Mouse (Mus musculus) hindbrain, embryonic 16.5 days (tissue): Measurements from ENCODE around the gene Gm28053. TPM values are rescaled to one million over a fixed set of nuclear protein-coding genes. Genes with fewer than 3 reads are reported as not detected.

Experiments used
- ATAC-seq: fragments of 200-750 bp; cut with Nextera tagmentation; 2 replicates; pipeline ENCODE4 v1.8.0; 2017; ENCODE audit warnings: moderate TSS enrichment, moderate library complexity
- H3K27ac ChIP-seq: fragments of 300-500 bp; sonication (generic); 2 replicates; pipeline ENCODE4 v1.5.1; 2014; ENCODE audit warnings: low read depth, mild to moderate bottlenecking, control low read depth, low read length, moderate library complexity
- H3K27me3 ChIP-seq: fragments of 300-500 bp; sonication (generic); replicated peaks from 2 replicates; pipeline ENCODE4 v1.6.1; 2014; ENCODE audit warnings: low read length; ENCODE audit not compliant: control insufficient read depth, insufficient read depth
- H3K36me3 ChIP-seq: fragments of 300-500 bp; sonication (generic); 2 replicates; pipeline ENCODE4 v1.6.1; 2014; ENCODE audit warnings: mild to moderate bottlenecking, low read length, moderate library complexity, mixed read lengths; ENCODE audit not compliant: control insufficient read depth, insufficient read depth
- H3K4me1 ChIP-seq: fragments of 300-500 bp; sonication (generic); 2 replicates; pipeline ENCODE4 v1.6.1; 2014; ENCODE audit warnings: low read depth, low read length; ENCODE audit not compliant: control insufficient read depth, insufficient read depth
- H3K4me2 ChIP-seq: fragments of 300-500 bp; sonication (generic); 2 replicates; pipeline ENCODE4 v1.6.1; 2014; ENCODE audit warnings: mild to moderate bottlenecking, low read length, control low read depth, moderate library complexity
- H3K4me3 ChIP-seq: fragments of 300-500 bp; sonication (generic); 2 replicates; pipeline ENCODE4 v1.5.1; 2014; ENCODE audit warnings: mild to moderate bottlenecking, low read length, control low read depth, moderate library complexity
- H3K9ac ChIP-seq: fragments of 300-500 bp; sonication (generic); 2 replicates; pipeline ENCODE4 v1.6.1; 2014; ENCODE audit warnings: low read depth, mild to moderate bottlenecking, control low read depth, low read length, moderate library complexity
- H3K9me3 ChIP-seq: fragments of 300-500 bp; sonication (generic); 2 replicates; pipeline ENCODE4 v1.6.1; 2014; ENCODE audit warnings: mild to moderate bottlenecking, low read length, moderate library complexity; ENCODE audit not compliant: control insufficient read depth
- WGBS: fragments of 180-500 bp; shearing (Covaris S2); extraction: QIAGEN DNeasy Blood & Tissue Kit; methylation state at CpG from one replicate; pipeline ENCODE4 v1.1.7; 2014; 5-methylcytosine and 5-hydroxymethylcytosine counted together
- polyA plus RNA-seq: library from polyadenylated mRNA; unstranded; fragments of >200 nt; fragmentation: Nextera tagmentation; extraction: Ambion mirVana; gene quantifications from 2 replicates; pipeline ENCODE4 v1.2.1, GENCODE M21; 2015

The Gm28053 gene
- polyA plus RNA-seq, 1 experiment from 2014 or later: 1.4 TPM

DNA sequence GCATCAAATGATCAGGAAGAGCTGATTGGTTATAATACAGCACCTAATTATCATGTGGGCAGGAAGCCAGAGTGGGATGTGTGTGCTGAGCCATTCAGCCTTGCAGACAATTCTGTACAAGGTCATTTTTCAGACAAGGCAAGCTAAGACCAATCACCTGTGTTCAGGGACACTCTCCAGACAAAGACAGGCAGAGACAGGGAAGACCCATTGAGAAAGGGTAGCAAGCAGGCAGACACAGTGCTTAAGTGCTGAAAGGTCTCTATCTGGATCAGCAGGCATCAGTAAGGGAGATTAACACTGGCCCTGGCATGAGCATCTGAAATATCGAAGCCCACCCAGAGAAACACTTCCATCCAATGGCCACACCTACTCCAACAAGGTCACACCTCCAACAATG is 66.0 kb downstream of the Gm28053 start:
- Histone ChIP-seq H3K4me3 (no peak overlapping the region), H3K9me3 (no peaks in the 10 kb centered on the region; the same call in 1 of the 2 replicates), H3K36me3 (no peaks in the 10 kb centered on the region), H3K27me3 (no peaks in the 10 kb centered on the region), H3K4me2 (no peak overlapping the region), H3K27ac (no peak overlapping the region), H3K4me1 (no peaks in the 10 kb centered on the region), H3K9ac (no peak overlapping the region)
- 86% methylated on average over 1 of the region's 1 CpGs for WGBS
- no peak for ATAC-seq

DNA sequence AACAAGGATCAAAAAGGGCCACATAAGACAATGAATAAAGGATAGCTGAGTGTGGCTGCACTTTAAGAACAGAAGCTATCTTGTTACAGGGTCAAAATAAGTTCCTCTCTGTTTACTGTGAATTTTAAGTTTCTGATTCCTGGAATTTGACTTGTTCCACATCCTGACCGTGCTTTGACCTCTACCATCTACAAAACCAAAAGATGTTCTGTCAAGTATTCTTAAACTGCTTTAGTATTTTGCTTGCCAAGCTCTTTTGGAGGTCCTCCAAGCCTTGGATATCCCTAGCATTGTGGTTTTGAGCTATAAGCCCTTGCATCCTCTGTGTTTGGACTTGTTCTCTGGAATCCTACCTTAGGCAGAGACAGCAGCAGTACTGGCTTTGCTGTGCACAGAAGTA is 66.8 kb downstream of the Gm28053 start:
- H3K9ac ChIP-seq: no peak overlapping the region
- no peak for ATAC-seq
- H3K4me2 ChIP-seq: no peak overlapping the region
- H3K27ac ChIP-seq: no peak overlapping the region
- H3K4me1 ChIP-seq: no peaks in the 10 kb centered on the region
- no peaks in the 10 kb centered on the region for H3K27me3 ChIP-seq
- 74% methylated on average over 1 of the region's 1 CpGs for WGBS
- no peaks in the 10 kb centered on the region for H3K36me3 ChIP-seq
- no peaks in the 10 kb centered on the region for H3K9me3 ChIP-seq
- no peak overlapping the region for H3K4me3 ChIP-seq

DNA sequence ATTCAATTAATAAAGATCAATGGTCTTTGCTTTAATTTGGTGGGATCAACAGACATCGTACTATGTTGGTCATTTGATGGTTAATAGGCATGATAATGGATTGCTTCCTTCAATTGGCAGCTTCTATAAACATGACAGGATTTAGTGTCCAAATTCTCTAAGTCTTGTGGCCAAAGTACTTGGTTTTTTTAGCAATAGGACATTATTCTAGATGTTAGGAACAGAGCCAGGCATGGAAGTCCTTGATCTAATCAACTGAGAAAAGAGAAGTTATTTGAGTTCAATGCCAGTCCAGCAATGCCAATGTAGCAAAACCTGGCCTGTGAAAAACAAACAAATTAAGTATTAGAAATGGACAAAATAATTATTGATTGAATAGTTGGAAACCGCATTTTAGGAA is 67.2 kb downstream of the Gm28053 start:
- 74% methylated on average over 2 of the region's 2 CpGs for WGBS
- no peak overlapping the region for H3K4me3 ChIP-seq

DNA sequence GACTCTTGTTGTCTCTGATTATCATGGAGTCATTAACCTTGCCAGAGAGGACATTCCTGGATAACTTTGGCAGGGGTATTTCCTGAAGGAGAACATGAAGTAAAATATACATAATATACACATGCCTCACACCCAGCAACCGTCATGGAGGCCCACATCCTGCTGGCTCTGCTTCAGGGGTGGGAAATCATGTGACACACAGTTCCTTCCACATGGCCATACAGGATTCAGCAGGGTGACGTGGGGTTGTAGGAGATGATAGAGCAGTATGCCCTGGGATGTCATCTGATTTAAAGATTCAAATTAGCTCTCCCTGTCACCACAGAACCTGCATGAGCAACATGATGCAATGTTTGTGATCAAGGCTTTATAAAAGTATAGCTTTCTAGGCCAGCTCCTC is 69.5 kb downstream of the Gm28053 start:
- ATAC-seq: no peak
- Histone ChIP-seq H3K9me3 (no peaks in the 10 kb centered on the region), H3K4me1 (no peaks in the 10 kb centered on the region), H3K36me3 (no peaks in the 10 kb centered on the region), H3K4me3 (no peak overlapping the region), H3K27me3 (no peaks in the 10 kb centered on the region), H3K9ac (no peak overlapping the region), H3K27ac (no peak overlapping the region), H3K4me2 (no peak overlapping the region)
- 90% methylated on average over 2 of the region's 2 CpGs for WGBS

More for the DNA sequence above, 67.2 kb downstream of the Gm28053 start:
- no peaks in the 10 kb centered on the region for H3K36me3 ChIP-seq
- H3K9me3 ChIP-seq: no peaks in the 10 kb centered on the region
- no peaks in the 10 kb centered on the region for H3K27me3 ChIP-seq
- no peak for ATAC-seq
- no peak overlapping the region for H3K27ac ChIP-seq
- H3K4me2 ChIP-seq: no peak overlapping the region
- H3K9ac ChIP-seq: no peak overlapping the region
- no peaks in the 10 kb centered on the region for H3K4me1 ChIP-seq

DNA sequence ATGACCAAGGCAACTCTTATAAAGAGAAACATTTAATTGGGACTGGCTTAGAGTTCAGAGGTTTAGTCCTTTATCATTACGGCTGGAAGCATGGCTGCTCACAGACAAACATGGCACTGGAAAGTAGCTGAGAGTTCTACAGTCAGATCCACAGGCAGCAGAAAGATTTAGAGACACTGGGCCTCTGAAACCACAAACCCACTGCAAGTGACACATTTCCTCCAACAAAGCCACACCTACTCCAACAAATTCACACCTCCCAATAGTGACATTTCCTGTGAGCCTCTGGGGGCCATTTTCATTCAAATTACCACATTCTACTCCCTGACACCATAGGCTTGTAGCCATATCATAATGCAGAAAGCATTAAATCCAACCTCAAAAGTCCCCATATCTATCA is 83.5 kb downstream of the Gm28053 start:
- no peak overlapping the region for H3K27ac ChIP-seq
- H3K4me1 ChIP-seq: no peaks in the 10 kb centered on the region
- H3K9ac ChIP-seq: no peak overlapping the region
- H3K4me2 ChIP-seq: no peak overlapping the region
- no peaks in the 10 kb centered on the region for H3K9me3 ChIP-seq
- H3K36me3 ChIP-seq: no peaks in the 10 kb centered on the region
- no peaks in the 10 kb centered on the region for H3K27me3 ChIP-seq
- no peak overlapping the region for H3K4me3 ChIP-seq
- no peak for ATAC-seq
- 92% methylated on average over 1 of the region's 1 CpGs for WGBS

Other genes starting within 250 kb of the Gm28053 start
- 358 and 389 TPM in 2 replicates for gene Atp6v0e2, start 181.0 kb upstream of the Gm28053 start, polyA plus RNA-seq
- gene Lrrc61, start 163.8 kb upstream of the Gm28053 start, polyA plus RNA-seq: 20.7 and 29.5 TPM in 2 replicates
- 7.8 and 8.2 TPM in 2 replicates for gene Rarres2, start 145.8 kb upstream of the Gm28053 start, polyA plus RNA-seq
- not detected in 2 replicates for gene Gm45021, start 129.0 kb upstream of the Gm28053 start, polyA plus RNA-seq
- gene Repin1, start 124.7 kb upstream of the Gm28053 start, polyA plus RNA-seq: 41.9 and 45.6 TPM in 2 replicates
- gene Gm44965, start 124.7 kb upstream of the Gm28053 start, polyA plus RNA-seq: 0.87 TPM in 1 of 2 replicates, not detected in the other
- 11.4 and 13.8 TPM in 2 replicates for gene Zfp775, start 116.5 kb upstream of the Gm28053 start, polyA plus RNA-seq
- gene AI854703, start 91.8 kb upstream of the Gm28053 start, polyA plus RNA-seq: 31.7 and 34.3 TPM in 2 replicates
- 0.59 and 0.71 TPM in 2 replicates for gene Gimap8, start 71.4 kb upstream of the Gm28053 start, polyA plus RNA-seq
- gene Gimap9, start 42.5 kb upstream of the Gm28053 start, polyA plus RNA-seq: 1.8 and 2.3 TPM in 2 replicates
- gene Gimap4, start 34.1 kb upstream of the Gm28053 start, polyA plus RNA-seq: 1.3 and 2.3 TPM in 2 replicates
- gene Gimap6, start 10.4 kb upstream of the Gm28053 start, polyA plus RNA-seq: 7.5 and 8.1 TPM in 2 replicates
- not detected in 2 replicates for gene Gimap7, start within 50 bp of the Gm28053 start, polyA plus RNA-seq
- 4.8 and 5.7 TPM in 2 replicates for gene Gimap1, start 20.4 kb downstream of the Gm28053 start, polyA plus RNA-seq
- 1.5 and 1.8 TPM in 2 replicates for gene Gimap5, start 27.6 kb downstream of the Gm28053 start, polyA plus RNA-seq
- not detected in 2 replicates for gene Gimap3, start 52.2 kb downstream of the Gm28053 start, polyA plus RNA-seq
- gene Tmem176a, start 122.3 kb downstream of the Gm28053 start, polyA plus RNA-seq: 28.1 and 30.8 TPM in 2 replicates
- gene Tmem176b, start 122.9 kb downstream of the Gm28053 start, polyA plus RNA-seq: 140 and 143 TPM in 2 replicates
- not detected in 2 replicates for gene Aoc1, start 154.3 kb downstream of the Gm28053 start, polyA plus RNA-seq
- gene 1600015I10Rik, start 211.3 kb downstream of the Gm28053 start, polyA plus RNA-seq: not detected in 2 replicates